Mouse (Mus musculus): ENCODE measurements at regions not wholly inside any gene's neighbourhood (a gene's known extent, or its start where the extent isn't known, plus 50 kb on each side); places are given as distances from the start of the nearest gene placed in this dataset.
"Not testable (repeated sequence)": the region's sequence is repeated elsewhere in the genome, so short reads cannot be mapped to it uniquely, and the experiment has no call there.

- DNase-seq; intact Hi-C loops (cut with DNase I): not testable (repeated sequence)
Measured at GRCm38 (mm10) chr6:37806529-37807191, 64.0 kb upstream of the Trim24 start.

DNA sequence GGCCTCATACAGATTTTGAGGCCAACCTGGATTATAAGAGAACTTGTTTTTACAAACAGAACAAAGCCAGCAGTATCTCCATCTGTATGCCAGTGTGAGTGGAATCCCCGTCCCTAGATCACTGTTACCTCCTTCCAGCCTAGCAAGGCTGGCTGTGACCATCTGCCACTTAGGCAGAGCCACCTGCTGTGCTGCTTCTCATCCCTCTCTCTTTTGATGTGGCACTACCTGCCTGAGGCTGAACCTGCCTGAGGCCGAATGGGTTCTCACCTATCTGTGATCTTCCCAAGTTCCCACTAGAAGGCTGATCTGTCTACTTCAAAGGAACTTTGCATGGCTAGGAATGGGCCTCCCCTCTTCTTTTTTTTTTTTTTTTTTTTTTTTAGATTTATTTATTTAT, 55.4 kb upstream of the Trim24 start:
- DNase-seq; intact Hi-C loops (cut with DNase I): not testable (repeated sequence)
